Mouse (Mus musculus): Measurements from ENCODE around the gene Pdzrn3. TPM values are rescaled to one million over a fixed set of nuclear protein-coding genes. Genes with fewer than 3 reads are reported as not detected.
A peak's percentile ranks its signal among the peaks of the same experiment; 100 is the strongest.

Pdzrn3 gene
- total RNA-seq, 2 experiments from 2014 or later: 50.4 to 53.3 TPM

DNA sequence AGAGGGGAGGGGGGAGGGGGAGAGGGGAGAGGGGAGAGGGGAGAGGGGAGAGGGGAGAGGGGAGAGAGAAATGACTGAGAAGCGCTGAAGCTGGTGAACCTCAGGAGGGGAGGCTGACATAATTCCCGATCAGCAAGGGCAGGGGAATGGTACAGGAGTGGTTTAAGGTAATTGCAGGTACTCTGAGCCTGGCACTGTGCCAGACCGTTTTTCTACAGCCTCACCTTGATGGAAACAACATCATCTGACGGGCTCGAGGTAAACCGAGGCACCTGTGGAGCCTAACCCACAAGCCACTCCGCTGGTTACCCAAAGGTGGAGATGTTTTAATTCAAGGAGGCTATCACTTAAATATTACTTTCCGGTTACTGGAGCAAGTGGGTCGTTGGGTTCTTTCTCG, 1.6 kb downstream of the Pdzrn3 start:
- no peak for DNase-seq (ENCODE audit: low spot score in 2 of 2)
- intact Hi-C loops (cut with DNase I): loop anchor here (5.0 to 10.0 kb wide), 3 partner anchors 109 to 239 kb away; no protein-coding TSS in a partner anchor

DNA sequence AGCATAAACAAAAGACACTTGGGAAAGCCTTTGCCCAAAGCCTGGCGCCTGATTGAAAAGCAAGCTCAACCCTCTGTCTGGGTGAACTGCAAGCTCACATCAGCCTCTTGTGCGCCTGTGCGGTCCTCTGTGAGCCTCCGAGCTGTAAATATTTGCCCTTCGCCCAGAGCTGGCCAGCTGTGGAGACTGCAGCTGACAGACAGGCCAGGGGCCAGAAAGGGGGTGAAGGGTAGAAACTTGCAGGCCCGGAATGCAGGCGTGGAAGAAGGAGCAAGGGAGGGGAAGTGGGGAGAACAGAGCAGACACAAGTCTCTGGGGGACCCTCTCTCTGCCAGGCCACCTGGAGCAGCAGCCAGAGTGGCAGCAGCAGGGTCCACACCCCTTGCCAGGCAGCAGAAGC, 3.0 kb downstream of the Pdzrn3 start:
- intact Hi-C loops (cut with DNase I): loop anchor here (5.0 to 10.0 kb wide), 3 partner anchors 107 to 240 kb away; no protein-coding TSS in a partner anchor

DNA sequence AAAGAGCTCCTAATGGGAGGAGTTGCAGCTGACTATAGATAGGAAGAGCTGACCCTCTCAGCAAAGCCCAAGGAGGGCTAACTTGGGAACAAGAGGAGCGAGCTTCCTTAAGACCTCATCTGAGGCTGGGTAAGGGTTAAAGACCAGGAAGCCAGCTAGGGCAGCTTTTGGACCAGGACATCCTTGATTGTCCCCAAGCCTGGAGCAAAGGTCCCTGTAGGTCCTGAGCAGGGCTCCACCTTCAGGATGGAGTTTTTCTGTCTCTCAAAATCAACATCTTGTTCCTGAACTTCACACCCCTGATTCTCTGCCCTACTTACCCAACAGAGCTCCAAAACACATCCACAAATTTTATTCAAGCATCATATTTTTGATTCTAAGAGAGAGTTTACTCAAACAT, 3.5 kb downstream of the Pdzrn3 start:
- no peak for DNase-seq (ENCODE audit: low spot score in 2 of 2)
- intact Hi-C loops (cut with DNase I): loop anchor here (10.0 kb wide), 1 partner anchor 241 kb away; no protein-coding TSS in a partner anchor

More for the DNA sequence above, 3.0 kb downstream of the Pdzrn3 start:
- no peak for DNase-seq (ENCODE audit: low spot score in 2 of 2)

DNA sequence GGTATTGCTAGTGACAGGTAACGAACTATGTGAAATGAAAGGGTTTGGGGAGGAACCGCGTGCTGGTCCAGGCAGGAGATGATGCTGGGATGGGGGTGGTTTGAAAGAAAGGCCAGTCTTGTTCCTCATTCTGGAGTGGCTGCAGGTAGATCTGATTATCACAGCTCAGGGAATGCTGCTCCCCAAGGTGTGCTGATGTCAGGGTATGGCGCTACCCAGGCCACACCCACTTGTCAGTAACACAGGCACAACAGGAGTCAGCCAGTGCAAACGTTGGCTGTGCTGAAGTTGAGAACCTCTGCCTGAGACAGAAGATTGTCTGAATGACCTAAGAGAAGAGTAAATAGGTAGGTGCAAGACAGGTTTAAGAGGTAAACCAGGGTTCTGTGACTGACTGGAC, 4.7 kb downstream of the Pdzrn3 start:
- intact Hi-C loops (cut with DNase I): loop anchor here (10.0 kb wide), 1 partner anchor 242 kb away; no protein-coding TSS in a partner anchor
- no peak for DNase-seq (ENCODE audit: low spot score in 2 of 2)

DNA sequence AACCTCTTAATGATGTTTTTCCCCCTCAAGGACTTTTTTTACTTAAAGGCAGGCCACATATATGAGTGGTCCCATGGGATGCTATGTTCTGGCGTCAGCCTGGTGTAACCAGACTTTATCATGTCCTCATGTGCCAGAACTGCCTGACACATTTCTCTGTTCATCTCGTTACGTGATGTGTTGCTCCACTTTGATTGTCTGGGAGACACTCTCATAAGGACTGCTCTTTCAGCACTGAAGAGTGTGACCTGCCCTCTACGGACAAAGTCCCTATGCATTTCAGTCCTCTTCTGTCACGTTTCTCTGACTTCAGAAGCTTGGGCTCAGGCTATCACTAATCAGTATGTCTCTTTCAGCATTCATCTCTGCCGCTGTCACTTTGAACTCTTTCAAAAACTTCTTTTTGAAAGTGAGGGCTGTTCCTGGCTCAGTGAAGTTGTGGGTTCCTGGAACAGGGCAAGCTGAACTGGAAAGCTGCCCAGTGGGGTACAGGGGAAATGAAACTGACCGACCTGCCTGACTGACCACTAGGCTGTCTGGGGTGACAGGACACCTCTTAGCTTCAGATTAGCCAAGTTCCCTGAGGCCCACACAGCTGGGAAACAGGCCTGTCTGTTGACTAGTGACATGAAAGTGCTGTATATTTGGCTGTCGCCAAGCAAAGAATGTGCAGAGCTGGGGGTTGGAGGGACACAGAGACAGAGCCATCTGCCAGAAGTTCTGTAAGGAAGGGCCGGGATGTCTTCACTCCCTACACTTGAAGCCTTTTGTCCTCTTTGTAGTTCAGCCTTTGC, 10.7 kb downstream of the Pdzrn3 start:
- intact Hi-C loops (cut with DNase I): no loop called here
- DNase-seq (ENCODE audit: low spot score in 2 of 2): no peak

DNA sequence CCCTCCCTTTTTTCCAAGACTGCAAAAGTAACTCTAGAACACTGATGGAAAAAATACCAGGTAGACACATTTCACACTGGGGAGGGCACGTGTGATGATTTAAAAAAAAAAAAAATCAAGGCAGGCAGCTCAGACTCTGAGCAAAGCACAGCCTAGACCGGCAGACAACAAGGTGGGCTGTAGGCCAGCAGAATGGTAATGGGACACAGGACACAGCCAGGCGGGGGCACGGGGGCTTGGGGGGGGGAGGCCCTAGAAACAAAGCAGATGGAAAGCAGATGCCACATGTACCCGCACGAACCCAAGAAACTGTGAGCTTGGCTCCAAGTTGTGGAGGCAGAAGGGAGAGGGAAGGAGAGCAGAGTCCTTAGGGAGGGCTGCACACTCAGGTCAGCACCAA, 11.9 kb downstream of the Pdzrn3 start:
- intact Hi-C loops (cut with DNase I): no loop called here
- DNase-seq (ENCODE audit: low spot score in 2 of 2): no peak

DNA sequence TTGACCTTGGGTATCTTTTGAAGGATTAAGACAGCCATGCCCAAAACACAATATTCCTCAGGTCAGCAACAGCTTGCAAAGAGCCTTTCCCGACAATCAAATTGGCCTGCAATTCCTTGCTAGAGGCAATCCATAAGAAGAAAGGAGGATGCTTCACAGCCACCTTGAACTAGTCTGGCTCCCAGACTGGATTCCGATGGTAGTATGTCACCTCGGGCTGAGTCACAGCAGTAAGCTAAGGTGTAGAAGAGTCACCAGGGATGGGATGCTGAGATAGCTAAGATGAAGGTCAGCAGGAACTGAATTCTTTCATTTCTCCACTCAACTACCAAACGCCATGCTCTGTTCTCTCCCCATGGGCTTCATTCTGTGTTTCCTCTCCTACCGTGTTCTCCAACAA, 13.8 kb downstream of the Pdzrn3 start:
- DNase-seq (ENCODE audit: low spot score in 2 of 2): no peak
- intact Hi-C loops (cut with DNase I): no loop called here

DNA sequence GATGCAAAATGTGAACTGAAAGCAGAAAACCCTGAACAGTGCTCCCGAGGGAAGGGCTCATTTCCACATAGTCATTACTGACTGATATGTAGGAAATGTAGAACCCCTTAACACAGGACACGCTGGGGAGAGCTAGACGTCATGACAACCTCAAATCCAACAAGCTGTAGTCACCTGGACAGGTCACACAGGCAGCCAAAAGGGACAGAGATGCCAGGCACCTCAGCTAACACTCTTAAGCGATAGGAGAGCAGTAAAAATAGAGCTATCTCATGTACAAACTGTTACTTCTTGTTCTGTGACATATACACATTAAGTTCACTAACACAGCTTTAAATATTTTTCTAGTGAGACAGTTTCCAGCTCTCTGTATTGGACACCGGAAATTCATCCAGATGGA, 15.0 kb downstream of the Pdzrn3 start:
- no peak for DNase-seq (ENCODE audit: low spot score in 2 of 2)
- intact Hi-C loops (cut with DNase I): no loop called here

DNA sequence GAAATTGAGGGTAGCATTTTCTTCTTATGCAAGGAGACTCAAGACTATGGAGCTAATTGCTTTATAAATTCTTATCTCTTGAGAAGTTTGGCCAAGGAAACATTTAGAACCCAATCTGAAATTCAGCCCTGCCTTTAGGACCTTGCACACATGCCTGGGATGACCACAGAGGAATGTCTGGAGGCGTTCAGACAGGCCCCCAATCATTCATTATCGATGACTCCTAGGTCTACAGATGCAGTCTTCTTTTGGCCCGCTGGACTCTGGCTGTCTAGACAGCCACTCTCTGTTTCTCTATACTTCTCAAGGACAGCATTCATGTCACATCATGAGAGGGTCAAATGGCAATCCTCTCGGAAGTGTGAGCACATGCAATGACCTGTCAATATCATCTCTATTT, 15.4 kb downstream of the Pdzrn3 start:
- no peak for DNase-seq (ENCODE audit: low spot score in 2 of 2)
- intact Hi-C loops (cut with DNase I): no loop called here

DNA sequence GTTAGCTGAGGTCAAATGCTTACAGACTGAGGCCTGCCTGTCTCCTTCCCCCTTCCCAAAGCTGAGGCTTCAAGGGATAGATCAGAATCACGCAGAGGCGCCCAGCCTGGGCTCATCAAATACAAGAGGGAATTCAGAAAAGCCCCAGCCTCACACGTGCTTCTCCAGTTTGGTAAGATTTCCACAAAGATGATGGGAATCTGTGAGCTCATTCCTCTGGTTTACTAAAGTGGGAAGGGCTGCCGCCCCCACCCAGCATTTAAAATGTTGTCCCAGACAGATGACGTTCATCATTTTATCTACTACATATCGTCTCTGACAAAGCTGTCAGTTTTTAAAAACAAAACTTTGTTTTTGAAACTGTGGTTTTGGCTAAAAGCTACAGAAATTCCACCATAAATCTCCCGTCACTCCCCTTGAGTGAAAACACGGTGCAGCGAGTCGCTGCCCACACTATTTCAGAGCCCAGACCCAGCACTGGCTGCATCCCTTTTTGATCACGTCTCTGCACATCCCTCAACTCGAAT, 17.4 kb downstream of the Pdzrn3 start:
- intact Hi-C loops (cut with DNase I): no loop called here
- DNase-seq (ENCODE audit: low spot score in 2 of 2): no peak

DNA sequence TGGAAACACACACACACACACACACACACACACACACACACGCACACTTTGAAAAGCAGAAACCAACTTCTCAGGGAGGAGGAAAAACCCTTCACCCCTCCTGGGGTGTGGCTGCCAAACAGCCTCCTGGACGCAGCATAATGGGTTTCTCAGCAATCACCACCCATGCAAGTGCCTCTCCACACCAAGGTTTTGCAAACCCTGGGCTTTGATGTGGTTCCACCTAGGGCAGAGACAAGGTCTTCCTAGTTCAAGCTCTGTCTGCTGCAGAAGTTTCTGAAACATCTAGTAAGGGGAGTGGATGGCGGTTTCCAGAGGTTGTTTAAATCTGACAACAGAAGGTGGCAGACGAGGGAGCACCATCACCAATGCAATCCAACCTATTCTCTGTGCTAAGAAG, 18.1 kb downstream of the Pdzrn3 start:
- DNase-seq (ENCODE audit: low spot score in 2 of 2): no peak
- intact Hi-C loops (cut with DNase I): no loop called here

DNA sequence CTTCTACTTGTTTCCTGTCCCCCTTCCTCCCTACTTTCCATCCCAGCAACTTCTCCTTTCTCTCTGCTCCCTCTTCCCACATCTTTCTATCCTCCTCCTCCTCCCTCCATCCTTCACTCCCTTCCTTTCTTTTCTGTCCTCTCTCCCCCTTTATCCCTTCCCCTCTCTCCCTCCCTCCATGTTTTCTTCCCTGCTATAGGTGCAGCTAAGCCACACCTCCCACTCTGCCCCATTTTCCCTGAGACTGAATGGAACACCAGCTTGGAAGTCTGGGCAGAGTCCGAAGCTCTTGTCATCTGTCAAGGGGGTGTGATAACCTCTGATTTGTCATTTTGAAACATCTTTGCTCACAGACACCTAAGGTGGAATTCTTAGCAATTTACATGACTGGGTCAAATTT, 22.8 kb downstream of the Pdzrn3 start:
- no peak for DNase-seq (ENCODE audit: low spot score in 2 of 2)
- intact Hi-C loops (cut with DNase I): no loop called here

DNA sequence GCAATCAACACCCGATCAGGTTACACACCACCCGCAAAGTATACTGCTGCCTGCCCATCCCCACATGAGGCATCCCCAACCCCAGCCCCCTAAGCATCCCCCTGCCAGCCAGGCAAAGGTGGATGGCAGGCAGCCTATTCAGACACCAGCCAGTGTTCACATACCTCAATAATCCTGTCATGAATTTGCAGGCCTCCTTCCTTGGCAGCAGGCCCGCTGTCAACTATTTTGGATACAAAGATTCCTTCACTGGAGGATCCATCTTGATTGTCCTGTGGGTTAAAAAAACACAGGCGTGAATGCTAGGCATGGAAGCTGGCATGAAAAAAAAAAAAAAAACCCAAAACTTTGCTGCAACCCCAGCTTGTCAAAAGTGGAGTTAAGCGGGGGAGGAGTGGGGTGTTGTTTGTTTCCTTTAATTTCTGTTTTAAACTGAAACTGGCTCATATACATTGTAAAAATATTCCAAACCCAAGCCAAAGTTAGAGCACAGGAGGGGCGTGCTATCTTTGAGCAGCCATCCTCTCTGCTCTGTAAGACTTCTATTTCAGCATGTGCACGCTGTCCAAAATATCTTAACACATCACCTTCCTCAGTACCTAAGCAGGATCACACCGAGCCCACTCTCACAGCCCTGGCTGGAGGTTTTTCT, 23.3 kb downstream of the Pdzrn3 start:
- intact Hi-C loops (cut with DNase I): no loop called here
- peak; percentile 59 to 66 for DNase-seq (ENCODE audit: low spot score in 2 of 2)

DNA sequence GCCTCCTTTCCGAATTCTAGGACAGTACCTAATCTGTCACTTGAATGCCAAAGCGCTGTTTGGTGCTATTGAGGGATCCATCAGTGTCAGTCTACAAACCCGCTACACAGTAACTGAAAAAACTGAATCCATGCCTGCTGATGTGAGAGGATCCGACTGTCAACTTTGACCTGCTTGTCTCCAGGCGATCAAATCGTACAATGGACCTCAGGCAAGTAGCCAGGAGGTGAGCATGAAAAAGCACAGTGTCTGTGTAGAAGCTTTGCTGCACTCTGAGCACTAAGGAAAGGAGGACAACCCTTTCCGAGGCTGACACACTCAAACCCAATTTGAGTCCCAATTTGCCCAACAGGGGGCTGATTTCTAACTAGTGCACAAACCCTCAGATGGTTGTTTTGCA, 24.0 kb downstream of the Pdzrn3 start:
- no peak for DNase-seq (ENCODE audit: low spot score in 2 of 2)
- intact Hi-C loops (cut with DNase I): no loop called here

DNA sequence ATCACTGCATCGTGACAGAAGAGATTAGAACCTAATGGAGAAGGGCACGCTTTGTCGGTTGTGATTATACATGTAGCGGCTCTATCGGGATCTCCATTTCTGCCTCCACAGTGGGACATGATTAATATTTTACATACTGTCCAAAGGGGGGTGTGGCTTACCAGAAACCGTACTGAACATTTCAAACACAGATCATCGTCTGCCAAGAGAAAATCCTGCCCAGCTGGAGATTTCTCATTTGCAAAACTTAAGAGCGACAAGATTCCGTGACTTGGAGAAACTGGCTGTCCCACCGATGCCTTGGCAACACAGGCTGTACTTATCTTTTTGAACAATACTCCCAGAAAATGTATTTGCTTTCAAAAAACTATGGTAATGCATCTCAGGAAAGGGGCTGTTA, 25.1 kb downstream of the Pdzrn3 start:
- intact Hi-C loops (cut with DNase I): no loop called here
- DNase-seq (ENCODE audit: low spot score in 2 of 2): no peak

DNA sequence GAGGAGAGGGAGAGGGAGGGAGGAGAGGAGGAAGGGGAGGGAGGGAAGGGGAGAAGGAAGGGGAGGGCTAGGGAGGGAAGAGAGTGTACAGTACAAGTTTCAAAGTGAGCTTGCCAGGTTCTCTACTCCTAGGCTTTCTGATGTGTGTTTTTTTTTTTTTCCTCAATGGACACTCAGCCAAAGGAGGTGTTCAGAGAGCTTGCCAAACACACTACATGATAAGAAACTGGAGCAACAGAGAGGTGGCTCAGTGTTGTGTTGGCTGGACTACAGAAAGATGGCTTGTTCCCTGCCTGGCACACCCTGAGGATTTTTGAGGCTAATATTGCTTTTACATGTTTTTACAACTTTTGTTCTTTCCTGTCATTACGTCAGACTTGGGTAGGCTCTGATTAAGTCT, 26.6 kb downstream of the Pdzrn3 start:
- intact Hi-C loops (cut with DNase I): no loop called here
- no peak for DNase-seq (ENCODE audit: low spot score in 2 of 2)

DNA sequence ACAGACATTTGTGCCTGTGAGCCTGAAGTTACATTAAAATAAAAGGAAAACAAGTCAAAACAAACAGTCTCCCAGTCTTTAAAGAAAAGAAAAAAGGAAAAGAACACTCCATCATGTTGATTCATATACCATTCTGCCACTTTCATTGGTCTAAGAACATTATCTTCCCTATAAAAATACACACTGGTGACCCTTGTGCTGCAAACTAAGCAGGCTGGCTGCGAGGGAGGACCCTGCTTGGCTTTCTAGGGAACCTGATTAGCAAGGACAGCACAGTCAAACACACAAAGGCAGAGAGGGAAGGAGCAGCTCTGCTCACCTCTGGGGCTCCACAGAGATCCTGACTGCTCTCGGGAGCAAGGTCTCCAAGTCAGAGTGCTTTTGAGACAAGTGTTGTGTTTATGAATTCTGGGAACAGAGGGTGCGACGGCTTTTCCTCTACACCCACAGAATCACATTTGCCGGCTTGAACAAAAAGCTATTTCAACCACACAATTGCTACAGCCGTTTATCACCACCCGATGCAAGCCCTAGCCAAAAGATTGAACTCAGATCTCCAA, 27.2 kb downstream of the Pdzrn3 start:
- intact Hi-C loops (cut with DNase I): no loop called here
- no peak for DNase-seq (ENCODE audit: low spot score in 2 of 2)

DNA sequence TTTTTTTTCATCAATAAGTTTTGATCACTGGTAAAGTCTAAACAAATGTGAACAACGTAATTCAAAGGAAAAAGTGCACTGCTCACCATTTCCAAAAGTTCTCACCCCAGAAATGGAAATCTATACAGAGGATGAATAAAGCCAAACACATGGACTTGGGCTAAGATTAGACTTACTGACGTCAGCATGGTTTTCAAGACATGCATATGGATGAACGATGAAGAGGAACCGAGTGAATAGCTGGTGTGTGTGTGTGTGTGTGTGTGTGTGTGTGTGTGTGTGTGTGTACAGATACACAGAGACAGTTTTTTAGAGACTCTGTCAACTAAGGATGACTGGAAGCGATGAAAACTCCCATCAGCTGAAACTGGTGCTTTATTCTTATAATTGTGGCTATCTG, 29.2 kb downstream of the Pdzrn3 start:
- intact Hi-C loops (cut with DNase I): no loop called here
- DNase-seq (ENCODE audit: low spot score in 2 of 2): peak; percentile 39 to 54

DNA sequence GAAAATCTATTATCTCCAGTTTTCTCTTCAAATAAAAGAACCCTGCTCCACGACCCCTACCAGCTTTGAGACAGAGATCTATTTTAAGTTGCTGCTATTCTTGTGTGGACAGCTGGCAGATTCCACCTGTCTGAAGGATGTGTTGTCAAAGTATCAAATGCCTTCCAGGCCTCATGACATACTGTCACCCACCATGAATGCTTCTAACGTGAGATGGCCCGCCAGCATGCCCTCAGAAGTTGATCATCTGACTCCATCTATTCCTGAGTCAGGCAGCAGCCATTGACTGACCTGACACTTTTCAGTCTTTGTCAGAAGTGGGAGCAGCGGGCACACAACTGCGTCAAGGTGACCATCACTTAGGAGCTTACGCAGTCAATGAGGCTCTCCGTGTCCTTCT, 37.6 kb downstream of the Pdzrn3 start:
- DNase-seq (ENCODE audit: low spot score in 2 of 2): no peak
- intact Hi-C loops (cut with DNase I): no loop called here

DNA sequence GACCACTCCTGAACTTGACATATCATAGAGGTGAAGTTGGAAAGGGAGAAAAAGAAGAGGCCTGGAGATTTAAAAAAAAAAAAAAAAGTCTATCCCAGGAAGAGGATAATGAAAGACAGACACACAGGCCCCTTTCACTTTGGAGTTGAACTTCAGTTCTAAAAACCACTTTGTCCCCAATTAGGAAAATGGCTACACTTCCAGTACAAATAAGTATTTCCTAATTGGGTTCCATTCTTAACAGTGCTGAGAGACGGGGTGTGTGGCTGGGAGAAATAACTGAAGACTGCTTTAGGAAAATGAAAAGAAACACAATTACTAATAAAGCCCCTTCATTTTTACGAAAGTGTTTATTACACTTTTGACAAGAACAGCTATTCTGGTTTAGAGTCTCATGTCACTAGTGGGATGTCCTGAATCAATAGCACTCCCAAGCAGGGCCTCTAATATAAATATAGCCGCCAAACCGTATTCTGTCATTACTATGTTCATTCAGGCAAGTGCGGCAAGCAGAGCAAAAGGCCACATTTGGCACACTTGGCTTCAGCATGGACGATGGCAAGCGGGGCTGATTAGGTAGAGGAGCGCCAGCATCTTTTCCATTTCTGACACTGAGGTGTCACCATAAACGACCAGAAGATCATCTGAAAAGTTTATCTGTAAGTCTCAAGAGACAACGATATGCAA, 39.7 kb downstream of the Pdzrn3 start:
- intact Hi-C loops (cut with DNase I): no loop called here

More for the DNA sequence above, 39.7 kb downstream of the Pdzrn3 start:
- DNase-seq (ENCODE audit: low spot score in 2 of 2): no peak
